Mouse (Mus musculus) urinary bladder, postnatal 25 days (tissue): ENCODE data around the gene Cyp3a11.
"Not testable (repeated sequence)": the region's sequence is repeated elsewhere in the genome, so short reads cannot be mapped to it uniquely, and the experiment has no call there.

Experiments used
- DNase-seq: peaks from one replicate; pipeline ENCODE4 v3.0.0; 2022; ENCODE audit warnings: low spot score

The Cyp3a11 gene

DNA sequence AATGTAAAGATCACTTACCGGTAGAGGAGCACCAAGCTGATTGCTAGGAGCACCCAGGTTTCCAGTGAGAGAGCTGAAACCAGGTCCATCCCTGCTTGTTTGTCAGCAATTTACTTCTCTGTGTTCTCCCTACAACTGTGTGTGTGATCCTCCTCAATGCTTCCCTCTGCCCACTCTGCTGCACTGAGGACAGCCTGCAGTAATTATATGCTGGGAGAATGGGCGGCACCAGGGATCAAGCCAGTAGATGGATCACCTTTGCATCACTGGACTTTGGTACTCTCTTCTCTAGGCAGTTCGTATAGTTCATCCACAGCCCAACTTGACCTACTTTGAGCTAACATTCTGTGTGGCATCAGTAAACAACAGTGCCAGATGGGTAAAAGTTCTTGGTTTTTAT is at the start of gene Cyp3a11:
Gene Cyp3a11 (minus strand): TSS at position 277 of the 400 bp plus-strand sequence.
- no peak for DNase-seq

DNA sequence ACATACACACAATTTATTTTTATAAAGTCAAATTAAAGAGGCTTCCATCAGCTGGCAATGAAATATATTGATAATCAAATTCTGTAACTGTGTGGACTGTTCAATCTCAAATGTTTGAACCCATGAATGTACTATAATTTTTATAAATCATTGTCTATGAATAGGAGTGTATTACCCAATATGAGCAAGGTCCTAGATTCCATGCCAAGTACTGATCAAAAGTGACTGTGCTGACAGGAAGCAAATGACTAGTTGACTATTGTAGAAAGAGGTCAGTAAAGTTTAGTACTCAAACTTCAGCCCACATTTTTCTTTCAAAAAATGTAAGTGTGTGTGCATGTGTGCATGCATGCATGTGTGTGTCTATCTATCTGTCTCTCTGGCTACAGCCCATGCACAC is 33.1 kb upstream of the Cyp3a11 start:
- no peak for DNase-seq

DNA sequence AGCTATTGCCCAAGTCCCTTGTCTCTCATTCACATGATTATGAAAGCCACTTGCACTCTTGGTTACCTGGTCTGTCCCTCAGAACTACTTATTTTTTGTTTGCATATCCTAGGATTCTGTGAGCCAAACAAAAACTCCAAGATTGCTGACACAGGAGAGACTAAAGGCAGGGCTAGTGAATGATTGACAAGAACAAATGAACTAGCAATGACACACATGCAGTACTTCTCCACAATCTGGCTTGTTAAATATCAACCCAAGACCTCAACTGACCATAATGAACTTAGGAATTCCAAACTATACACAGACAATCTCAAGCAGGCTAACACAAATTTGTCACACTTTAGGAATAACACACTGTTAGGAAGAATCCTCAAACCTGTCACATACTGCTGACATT is 32.0 kb upstream of the Cyp3a11 start:
- DNase-seq, result no peak

DNA sequence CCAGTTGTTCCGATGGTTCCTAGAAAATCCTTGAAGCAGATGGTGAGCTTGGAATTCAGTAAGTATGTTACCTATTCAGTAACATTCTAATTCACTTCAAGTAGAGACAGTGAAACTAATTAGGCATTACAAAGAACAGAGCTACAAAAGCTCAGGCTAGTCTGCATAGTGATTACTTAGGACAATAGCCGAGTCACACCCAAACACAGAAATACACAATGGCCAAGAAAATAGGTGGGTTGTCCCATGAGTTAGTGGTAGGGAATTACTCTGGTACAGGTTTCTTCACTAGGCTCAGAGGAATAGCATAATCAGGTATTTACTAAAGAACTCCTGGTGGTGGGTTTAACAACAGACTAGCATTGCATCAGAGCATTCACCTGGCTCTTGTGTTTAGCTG is 27.2 kb upstream of the Cyp3a11 start:
- not testable (repeated sequence) for DNase-seq

DNA sequence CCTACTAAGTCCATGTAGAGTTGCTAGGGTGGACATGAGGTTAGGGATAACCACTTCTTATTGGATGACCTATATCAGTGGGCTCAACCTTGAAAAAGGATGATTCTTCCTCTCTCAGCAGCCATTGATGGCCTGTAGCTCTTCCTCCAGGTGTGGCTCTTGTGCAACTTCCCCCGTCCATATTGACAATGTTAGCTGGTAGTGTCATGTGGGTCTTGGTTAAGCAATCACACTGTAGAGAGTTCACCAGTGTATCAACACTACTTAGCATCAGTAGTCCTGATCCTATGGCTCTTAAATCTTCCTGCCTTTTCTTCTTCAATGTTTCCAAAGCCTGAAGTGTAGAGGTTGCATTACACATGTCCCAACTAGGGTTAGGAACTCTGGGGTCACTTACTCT is 24.8 kb upstream of the Cyp3a11 start:
- no peak for DNase-seq

DNA sequence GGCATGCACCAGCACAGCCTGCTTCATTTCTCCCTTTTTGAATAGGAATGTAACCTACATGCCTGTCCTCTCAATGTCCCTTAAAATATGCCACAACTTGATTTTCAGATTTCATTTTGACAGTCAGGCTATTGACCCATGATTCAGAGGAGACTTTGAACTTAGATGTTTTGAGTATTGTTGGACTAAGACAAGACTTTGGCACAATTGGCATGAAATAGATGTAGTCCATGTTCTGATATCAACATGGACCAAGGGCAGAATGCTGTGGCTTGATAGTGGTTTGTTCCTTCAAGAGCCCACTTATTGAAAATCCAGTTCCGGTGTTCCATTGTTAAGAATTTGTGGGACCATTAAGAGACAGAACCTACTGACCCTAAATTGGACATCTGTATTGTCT is 23.6 kb upstream of the Cyp3a11 start:
- no peak for DNase-seq

DNA sequence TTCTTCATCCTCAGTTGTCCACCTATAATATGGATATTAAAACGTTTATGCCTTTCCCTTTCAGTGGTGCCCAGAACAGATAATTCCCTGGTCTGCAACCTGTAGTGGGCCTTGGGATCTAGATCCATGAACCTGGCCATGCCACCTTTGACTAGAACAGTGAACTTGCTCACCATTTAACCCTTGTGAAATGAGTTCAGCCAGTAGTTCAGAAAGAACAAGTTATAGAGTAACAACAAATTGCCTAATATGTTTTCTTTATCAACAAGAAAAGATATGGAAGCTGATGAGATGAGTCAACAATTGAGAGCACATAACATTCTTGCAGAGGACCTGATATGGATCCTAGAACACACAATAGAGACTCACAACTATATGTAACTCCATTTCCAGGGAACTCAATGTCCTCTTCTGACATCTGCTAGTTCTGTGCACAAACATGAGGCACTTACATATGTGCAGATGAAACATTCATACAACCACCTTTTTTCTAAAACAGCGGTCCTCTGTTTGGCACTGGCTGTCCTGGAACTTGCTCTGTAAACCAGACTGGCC is 20.7 kb upstream of the Cyp3a11 start:
- DNase-seq, result no peak

DNA sequence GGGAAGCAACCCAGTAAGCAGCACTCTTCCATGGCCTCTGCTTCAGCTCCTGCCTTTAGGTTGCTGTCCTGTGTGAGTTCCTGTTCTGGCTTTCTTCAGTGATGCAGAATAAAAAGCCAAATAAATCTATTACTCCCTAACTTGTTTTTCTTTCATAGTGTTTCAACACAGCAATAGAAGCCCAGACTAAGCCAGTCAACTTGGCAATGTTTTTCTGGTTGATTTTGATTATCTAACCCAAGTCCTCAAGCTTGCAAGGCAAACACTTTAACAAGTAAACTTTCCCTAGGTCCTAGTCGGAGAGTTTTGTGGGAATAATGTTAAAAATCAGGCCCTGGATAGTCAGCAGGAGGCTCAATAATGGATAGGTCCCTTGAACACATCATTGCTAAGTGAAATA is 17.5 kb upstream of the Cyp3a11 start:
- no peak for DNase-seq

DNA sequence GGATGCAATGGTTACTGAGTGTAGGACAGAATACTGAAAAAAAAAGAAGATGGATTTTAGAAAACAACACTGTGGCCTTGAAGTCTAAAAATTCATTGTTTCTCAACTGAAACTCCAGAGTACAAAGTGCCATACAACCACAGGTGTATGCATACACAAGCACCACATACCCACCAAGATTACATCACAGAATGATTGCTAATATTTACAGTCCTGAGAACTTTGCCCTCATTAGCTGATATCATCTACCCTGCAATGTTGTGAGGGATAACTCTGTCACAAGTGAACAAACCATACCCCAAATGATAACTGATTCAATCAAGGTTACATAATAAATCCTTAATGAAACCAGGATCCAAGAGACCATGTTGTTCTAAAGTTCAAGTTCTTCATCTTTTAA is 1.4 kb upstream of the Cyp3a11 start:
- no peak for DNase-seq

DNA sequence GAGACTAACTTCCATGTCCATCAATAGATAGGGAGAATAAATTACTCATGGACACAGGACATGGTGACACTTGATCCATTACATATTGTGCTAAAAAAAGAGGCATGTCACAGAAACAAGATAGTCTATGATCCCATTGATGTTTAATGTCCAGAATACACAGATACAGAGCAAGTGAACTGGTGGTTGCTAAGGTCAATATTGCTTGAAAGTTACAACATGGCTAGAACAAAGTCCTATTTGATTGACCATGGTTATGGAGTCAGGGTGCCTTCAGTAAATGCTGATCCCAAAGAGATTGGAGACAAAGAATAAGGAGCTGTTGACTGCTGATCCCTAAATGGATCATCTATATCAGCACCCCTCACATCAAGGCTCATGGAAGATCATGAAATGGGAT is 12.3 kb downstream of the Cyp3a11 start:
- not testable (repeated sequence) for DNase-seq

DNA sequence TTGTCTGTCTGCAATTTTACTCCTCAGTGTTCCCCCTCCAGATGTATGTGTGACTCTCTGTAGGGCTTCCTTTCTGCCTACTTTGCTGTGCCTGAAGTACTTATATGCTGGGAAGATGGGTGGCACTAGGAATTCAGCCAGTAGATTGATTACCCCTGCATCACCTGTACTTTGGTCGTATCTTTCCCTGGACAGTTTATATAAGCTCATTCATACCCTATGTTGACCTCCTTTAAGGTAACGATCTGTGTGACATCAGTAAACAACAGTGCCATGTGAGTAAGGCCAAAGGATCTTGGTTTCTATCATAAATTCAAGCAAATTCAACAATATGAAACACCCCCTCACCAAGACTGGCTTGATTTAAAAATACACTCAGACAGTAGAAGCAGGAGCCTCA is 74.0 kb downstream of the Cyp3a11 start, which contains the start of gene Cyp3a44:
Gene Cyp3a44 (minus strand): TSS at position 79 of the 400 bp plus-strand sequence.
- not testable (repeated sequence) for DNase-seq
